Mouse (Mus musculus) kidney, adult 2 months (tissue): ENCODE measurements around the gene Nxph4.

Source experiments
- CTCF ChIP-seq: fragments of 200-500 bp; conservative IDR thresholded peaks from 2 replicates; pipeline ENCODE4 v1.5.1; 2011; ENCODE audit warnings: low read depth, mild to moderate bottlenecking, control low read depth, low read length, moderate library complexity, mixed read lengths; ENCODE audit not compliant: insufficient read depth, insufficient read length
- POLR2A ChIP-seq: fragments of 200-500 bp; IDR thresholded peaks from one replicate; pipeline ENCODE4 v1.6.1; 2011; ENCODE audit warnings: low read depth, low read length, control low read depth

- TF ChIP-seq CTCF (no peak), POLR2A (no peak)
Measured at GRCm38 (mm10) chr10:127476541-127476940, 57.8 kb downstream of the Nxph4 start.
